Mouse (Mus musculus): ENCODE results near the gene Fmod.

The Fmod gene

DNA sequence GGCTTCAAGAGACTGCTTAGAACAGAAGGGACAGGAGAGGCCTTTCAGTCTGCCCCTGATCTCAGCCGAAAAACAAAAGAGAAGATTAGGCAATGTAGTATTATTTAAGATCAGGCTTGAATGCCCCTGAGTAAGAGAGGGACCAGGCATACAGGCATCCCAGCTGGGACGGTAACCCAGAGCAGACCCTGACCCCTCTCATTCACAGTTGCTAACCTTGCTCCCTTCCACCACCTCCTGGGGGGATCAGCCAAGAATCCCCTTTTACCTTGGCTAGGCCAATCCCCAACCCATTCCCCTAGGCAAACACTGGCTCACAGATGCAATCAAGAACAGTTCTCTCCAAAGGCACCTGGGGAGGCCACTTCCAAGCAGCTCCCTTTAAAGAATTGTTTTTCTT lies 39.7 kb downstream of the Fmod start:
- DNase-seq (ENCODE audit: low spot score in 2 of 2) = no peak

- no peak for DNase-seq (ENCODE audit: low spot score in 2 of 2)
Measured at GRCm38 (mm10) chr1:134077389-134078060, 40.5 kb downstream of the Fmod start.

GRCm38 (mm10) chr1:134078061-134078795 lies 41.2 kb downstream of the Fmod start:
- peak in 1 of 2 experiments; percentile 69 for DNase-seq (ENCODE audit: low spot score in 2 of 2)

- peak; percentile 97 to 98 for DNase-seq (ENCODE audit: low spot score in 2 of 2)
Measured at GRCm38 (mm10) chr1:134078802-134079476, 41.9 kb downstream of the Fmod start, which contains the start of gene Btg2. Btg2 (minus strand) TSS chr1:134079120.

DNA sequence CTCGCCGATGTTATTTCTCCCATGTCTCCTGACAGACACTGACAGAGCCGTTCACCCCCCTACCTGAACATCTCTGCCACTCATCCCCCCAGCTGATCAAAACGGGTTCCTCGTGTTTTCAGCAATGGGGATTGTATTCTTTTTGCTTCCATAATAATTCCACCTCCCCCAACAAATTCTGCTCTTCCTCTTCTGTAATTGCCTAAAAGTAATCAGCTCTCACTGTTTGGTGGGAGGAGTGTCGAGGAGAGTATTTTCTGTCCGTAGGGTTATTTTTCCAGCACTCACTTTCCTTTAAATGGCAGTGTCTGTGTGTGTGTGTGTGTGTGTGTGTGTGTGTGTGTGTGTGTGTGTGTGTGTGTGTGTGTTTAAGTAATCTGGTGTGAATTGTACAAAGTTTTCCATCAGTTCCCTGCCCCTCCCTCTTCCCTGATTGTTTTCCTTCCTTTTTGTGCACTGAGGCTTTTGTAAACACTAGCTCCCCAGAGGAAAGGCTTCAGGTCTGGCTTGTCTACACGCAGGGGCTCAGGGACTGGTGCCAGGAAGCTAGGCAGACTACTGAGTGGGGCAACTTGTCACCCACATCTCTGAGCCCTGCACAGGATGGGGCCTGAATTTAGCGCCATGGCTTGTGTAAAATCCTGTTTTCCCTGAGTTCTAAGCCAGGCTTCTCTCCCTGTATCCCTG lies 42.6 kb downstream of the Fmod start:
- no peak for DNase-seq (ENCODE audit: low spot score in 2 of 2)

- no peak for DNase-seq (ENCODE audit: low spot score in 2 of 2)
Measured at GRCm38 (mm10) chr1:134080406-134080805, 43.4 kb downstream of the Fmod start.

GRCm38 (mm10) chr1:134080881-134081450 lies 43.9 kb downstream of the Fmod start:
- DNase-seq (ENCODE audit: low spot score in 2 of 2) = no peak

DNA sequence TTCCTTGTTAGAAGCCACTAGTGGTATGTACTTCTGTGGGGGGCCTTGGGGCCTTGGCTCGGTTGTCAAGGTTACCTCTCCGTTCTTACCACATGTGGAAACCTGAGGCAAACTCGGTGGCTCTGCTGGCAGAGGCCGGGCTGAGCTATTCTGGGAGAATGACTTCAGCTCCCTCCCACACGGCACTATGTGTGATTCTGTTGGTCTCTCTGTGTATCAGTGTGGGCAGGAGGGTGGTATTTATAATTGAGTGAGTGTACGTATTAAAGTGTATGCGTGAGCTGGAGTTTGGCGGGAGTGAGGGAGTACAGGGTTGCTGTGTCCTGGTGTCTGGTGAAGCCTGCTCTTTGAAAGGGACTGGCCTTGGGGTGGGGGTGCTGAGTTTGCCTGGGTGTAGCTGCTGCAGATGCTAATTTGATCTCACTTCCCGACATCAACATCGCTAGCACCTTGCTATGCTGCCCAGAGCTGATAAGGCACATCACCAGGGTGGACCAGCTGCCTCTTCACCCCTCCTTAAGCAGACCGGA lies 46.0 kb downstream of the Fmod start:
- no peak for DNase-seq (ENCODE audit: low spot score in 2 of 2)

GRCm38 (mm10) chr1:134083676-134084075 lies 46.6 kb downstream of the Fmod start:
- no peak for DNase-seq (ENCODE audit: low spot score in 2 of 2)

- DNase-seq (ENCODE audit: low spot score in 2 of 2) = no peak
Measured at GRCm38 (mm10) chr1:134084128-134084527, 47.1 kb downstream of the Fmod start.

DNA sequence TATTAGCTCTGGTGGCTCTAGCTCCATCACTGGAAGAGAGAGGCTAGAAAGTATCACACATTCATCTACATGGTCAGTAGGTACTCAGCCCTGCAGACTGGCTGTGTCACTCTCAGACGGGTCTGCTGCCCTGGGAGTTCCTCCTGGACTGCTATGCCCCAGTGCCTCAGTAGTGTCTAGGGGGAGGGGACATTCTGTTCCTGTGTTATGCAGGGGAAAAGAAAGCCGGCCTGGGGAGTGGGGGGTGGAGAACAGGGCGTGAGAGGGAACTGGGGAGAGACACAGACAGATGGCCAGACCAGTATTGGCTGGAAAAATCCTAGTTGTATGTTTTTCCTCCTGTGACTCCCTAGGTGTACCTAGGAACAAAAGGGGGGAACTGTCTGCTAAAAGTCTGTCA lies 49.0 kb downstream of the Fmod start:
- no peak for DNase-seq (ENCODE audit: low spot score in 2 of 2)

- peak in 1 of 2 experiments; percentile 8 for DNase-seq (ENCODE audit: low spot score in 2 of 2)
Measured at GRCm38 (mm10) chr1:134086811-134087398, 49.9 kb downstream of the Fmod start.

- DNase-seq (ENCODE audit: low spot score in 2 of 2) = no peak
Measured at GRCm38 (mm10) chr1:134089074-134089473, 52.0 kb downstream of the Fmod start.

GRCm38 (mm10) chr1:134091851-134092250 lies 54.8 kb downstream of the Fmod start:
- no peak for DNase-seq (ENCODE audit: low spot score in 2 of 2)

DNA sequence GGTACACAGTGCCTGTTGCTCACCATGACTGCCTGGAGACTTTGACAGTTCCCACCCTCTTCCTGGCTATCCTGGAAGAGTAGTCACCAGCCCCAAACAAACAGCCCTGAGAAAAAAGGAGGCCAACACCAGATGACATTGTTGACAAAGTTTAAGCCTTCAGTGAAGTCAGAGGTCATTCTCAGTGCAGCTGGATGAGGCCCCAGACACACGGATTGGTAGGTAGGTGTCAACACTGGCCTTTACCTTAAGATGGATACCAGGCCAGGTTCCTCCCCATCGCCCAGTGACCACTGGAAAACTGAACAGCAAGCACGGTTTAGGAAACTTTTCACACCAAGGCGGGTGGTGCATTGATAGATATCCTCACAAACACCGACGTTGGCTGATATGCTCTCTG lies 55.3 kb downstream of the Fmod start:
- no peak for DNase-seq (ENCODE audit: low spot score in 2 of 2)

GRCm38 (mm10) chr1:134092852-134093770 lies 56.1 kb downstream of the Fmod start:
- peak; percentile 84 to 91 for DNase-seq (ENCODE audit: low spot score in 2 of 2)

- DNase-seq (ENCODE audit: low spot score in 2 of 2) = no peak
Measured at GRCm38 (mm10) chr1:134093771-134094526, 56.9 kb downstream of the Fmod start.

GRCm38 (mm10) chr1:134095033-134095612 lies 58.1 kb downstream of the Fmod start:
- no peak for DNase-seq (ENCODE audit: low spot score in 2 of 2)

- DNase-seq (ENCODE audit: low spot score in 2 of 2) = no peak
Measured at GRCm38 (mm10) chr1:134095721-134096120, 58.7 kb downstream of the Fmod start.

Data from urinary bladder, adult 18-20 months (tissue).